Mouse (Mus musculus) ES-CJ7 (cell line): ENCODE measurements at regions not wholly inside any gene's neighbourhood (a gene's known extent, or its start where the extent isn't known, plus 50 kb on each side); places are given as distances from the start of the nearest gene placed in this dataset.

Source experiments
- DNase-seq: peaks from one replicate; pipeline ENCODE4 v3.0.0; 2011; ENCODE audit warnings: low read depth, low spot score

- no peak for DNase-seq
Observed at GRCm38 (mm10) chr4:98200701-98201100, 182.4 kb downstream of the Tm2d1 start.

- no peak for DNase-seq
Observed at GRCm38 (mm10) chr4:98190318-98190717, 192.8 kb downstream of the Tm2d1 start.

GRCm38 (mm10) chr4:98189894-98190293, 193.2 kb downstream of the Tm2d1 start:
- DNase-seq: no peak

- no peak for DNase-seq
Observed at GRCm38 (mm10) chr4:98188944-98189343, 194.2 kb downstream of the Tm2d1 start.

- no peak for DNase-seq
Observed at GRCm38 (mm10) chr4:98187038-98187437, 196.1 kb downstream of the Tm2d1 start.

DNA sequence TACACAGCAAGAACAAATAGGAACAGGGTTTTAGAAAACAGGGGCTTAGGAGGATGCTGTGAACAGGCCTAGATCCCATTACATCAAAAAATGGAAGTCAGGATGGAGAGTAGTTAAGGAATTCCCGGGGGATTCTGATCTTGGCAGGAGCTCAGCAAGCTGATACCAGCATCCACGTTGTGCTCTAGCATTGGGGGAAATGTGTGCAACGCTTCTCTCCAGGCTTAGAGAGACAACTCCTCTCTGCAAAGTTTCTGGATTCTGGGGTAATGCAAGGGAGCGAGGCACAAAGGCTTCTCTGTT, 201.1 kb downstream of the Tm2d1 start:
- no peak for DNase-seq

DNA sequence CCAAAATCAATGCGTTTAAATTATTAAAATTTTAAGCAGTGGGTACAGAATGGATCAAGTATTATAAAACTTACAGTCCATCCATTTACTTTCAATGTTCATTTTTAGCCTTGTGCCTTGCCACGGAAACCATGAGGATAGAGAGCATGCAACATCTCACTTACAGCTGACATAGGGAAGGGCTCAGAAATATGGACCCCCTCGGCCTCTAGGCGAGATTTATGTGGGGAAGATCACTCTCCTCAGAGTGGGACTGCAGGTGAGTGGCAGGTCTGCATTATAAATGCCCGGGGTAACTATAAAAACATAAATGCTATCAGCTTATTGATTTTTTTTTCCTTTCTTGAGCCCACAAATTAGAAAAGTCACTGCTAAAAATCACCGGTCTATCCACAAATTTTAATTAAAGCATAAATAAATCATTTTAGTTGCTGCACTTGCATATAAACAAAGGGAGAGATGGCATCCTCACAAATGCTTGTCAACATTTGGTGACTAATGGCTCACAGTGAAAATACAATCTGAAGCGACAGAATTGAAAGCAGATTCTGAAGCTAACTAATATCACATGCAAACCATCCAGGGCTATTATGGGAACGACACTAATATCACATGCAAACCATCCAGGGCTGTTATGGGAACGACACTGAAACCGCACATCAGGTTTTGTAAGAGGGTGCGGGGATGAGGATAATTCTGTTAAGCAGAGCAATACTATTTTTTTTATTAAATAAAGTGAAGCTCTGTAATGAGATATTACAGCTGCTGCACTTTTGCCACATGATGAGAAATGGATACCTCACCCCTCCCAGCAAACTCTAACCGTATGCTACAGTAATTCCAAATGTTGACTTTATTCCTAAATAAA, 201.7 kb downstream of the Tm2d1 start:
- no peak for DNase-seq

DNA sequence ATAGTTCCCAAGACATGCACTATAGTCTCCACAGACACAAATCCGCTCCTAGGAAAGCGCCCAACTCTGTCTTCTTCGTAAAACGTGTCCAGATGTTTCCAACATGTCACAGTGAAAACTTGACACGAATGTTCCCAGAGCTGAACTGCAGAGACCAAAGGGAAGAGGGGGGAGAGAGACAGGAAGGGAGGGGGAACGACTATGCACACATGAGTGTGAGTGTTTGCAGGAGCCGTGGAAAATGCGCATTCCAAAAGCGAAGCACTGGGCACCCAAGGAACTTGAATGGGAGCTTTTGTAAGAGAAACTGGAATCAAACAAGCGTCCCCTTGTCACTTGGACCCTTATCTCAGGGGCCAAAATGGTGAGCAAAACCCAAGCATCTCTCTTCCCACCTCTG, 202.8 kb downstream of the Tm2d1 start:
- DNase-seq: no peak
